Mouse (Mus musculus) cerebellum, postnatal 10 days (tissue): ENCODE data around the gene Fggy.

Source experiments
- DNase-seq, 2 experiments: peaks; one replicate each; pipeline ENCODE4 v3.0.0; 2021; ENCODE audit warnings: mixed read lengths in 2 of 2

Fggy gene

GRCm38 (mm10) chr4:95597208-95597607, 39.9 kb downstream of the Fggy start:
- no peak for DNase-seq

- no peak for DNase-seq
Observed at GRCm38 (mm10) chr4:95601776-95602175, 44.5 kb downstream of the Fggy start.

- no peak for DNase-seq
Observed at GRCm38 (mm10) chr4:95603254-95603653, 45.9 kb downstream of the Fggy start.

- DNase-seq: no peak
Observed at GRCm38 (mm10) chr4:95610663-95611062, 53.4 kb downstream of the Fggy start.

- DNase-seq: no peak
Observed at GRCm38 (mm10) chr4:95611390-95611789, 54.1 kb downstream of the Fggy start.

GRCm38 (mm10) chr4:95621046-95621445, 63.7 kb downstream of the Fggy start:
- no peak for DNase-seq

- DNase-seq: no peak
Observed at GRCm38 (mm10) chr4:95624696-95625095, 67.4 kb downstream of the Fggy start.

GRCm38 (mm10) chr4:95625651-95626050, 68.3 kb downstream of the Fggy start:
- peak; percentile 22 for DNase-seq

GRCm38 (mm10) chr4:95626186-95626585, 68.9 kb downstream of the Fggy start:
- DNase-seq: no peak

GRCm38 (mm10) chr4:95634903-95635302, 77.6 kb downstream of the Fggy start:
- no peak for DNase-seq

GRCm38 (mm10) chr4:95636937-95637749, 79.8 kb downstream of the Fggy start:
- DNase-seq: peak; percentile 75 to 77

GRCm38 (mm10) chr4:95638063-95638462, 80.8 kb downstream of the Fggy start:
- DNase-seq: no peak

- no peak for DNase-seq
Observed at GRCm38 (mm10) chr4:95640831-95641230, 83.5 kb downstream of the Fggy start.

GRCm38 (mm10) chr4:95644048-95644447, 86.7 kb downstream of the Fggy start:
- DNase-seq: no peak

GRCm38 (mm10) chr4:95648801-95649551, 91.7 kb downstream of the Fggy start:
- DNase-seq: no peak

- no peak for DNase-seq
Observed at GRCm38 (mm10) chr4:95649552-95649905, 92.2 kb downstream of the Fggy start.

GRCm38 (mm10) chr4:95649980-95650379, 92.7 kb downstream of the Fggy start:
- no peak for DNase-seq

- peak; percentile 70 to 75 for DNase-seq
Observed at GRCm38 (mm10) chr4:95652044-95652443, 94.7 kb downstream of the Fggy start.

GRCm38 (mm10) chr4:95653296-95653912, 96.1 kb downstream of the Fggy start:
- DNase-seq: no peak

GRCm38 (mm10) chr4:95653913-95654301, 96.6 kb downstream of the Fggy start:
- DNase-seq: no peak

- DNase-seq: no peak
Observed at GRCm38 (mm10) chr4:95659024-95659423, 101.7 kb downstream of the Fggy start.

- no peak for DNase-seq
Observed at GRCm38 (mm10) chr4:95663596-95663995, 106.3 kb downstream of the Fggy start.

GRCm38 (mm10) chr4:95664327-95664726, 107.0 kb downstream of the Fggy start:
- no peak for DNase-seq
